Mouse (Mus musculus): ENCODE measurements around the gene Adra1d. TPM values are rescaled to one million over a fixed set of nuclear protein-coding genes. Genes with fewer than 3 reads are reported as not detected.

Adra1d gene
- polyA plus RNA-seq, 2 experiments = 0.63 to 1.0 TPM

DNA sequence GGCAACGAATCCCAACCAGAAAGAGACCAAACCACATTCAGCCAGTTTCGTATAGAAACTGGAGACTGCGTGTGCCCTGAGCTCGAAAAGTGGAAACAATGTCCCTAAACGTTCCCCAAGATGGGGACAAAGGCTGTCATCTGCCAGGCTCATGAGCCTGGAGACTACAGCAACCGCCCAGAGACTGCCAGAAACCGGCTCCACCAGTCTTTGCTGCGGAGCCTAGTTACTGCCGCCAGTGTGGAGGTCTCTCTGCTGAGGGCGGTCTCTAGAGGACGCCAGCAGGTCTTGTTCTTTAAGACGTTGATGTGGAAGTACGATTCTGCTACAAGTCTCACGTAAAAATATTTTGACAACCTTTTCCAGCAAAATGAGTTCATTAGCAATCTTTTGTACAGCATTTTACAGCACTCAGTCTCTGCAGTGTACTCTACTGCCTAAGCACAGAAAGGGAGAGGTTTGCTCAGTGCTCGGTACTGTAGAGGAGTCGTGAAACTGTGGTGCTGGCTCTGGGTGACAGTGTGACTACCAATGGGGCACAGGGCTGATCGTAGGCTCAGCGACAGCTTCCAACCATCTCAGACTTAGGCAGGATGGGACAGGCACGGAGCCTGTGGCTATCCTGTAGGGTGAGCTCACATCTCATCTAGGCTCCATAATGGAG is 15.2 kb downstream of the Adra1d start:
- Histone ChIP-seq H3K4me3 (replicated peaks; ENCODE audit: low read length) (peak overlapping the region; percentile 45; the same call in 1 of the 2 replicates), H3K4me1 (ENCODE audit: control insufficient read depth, insufficient read depth, low read length) (peaks cover 6% of the 10 kb centered on the region; the same call in 1 of the 2 replicates), H3K9me3 (ENCODE audit: control insufficient read depth, low read length) (no peaks in the 10 kb centered on the region), H3K27me3 (ENCODE audit: control insufficient read depth, insufficient read depth, low read length) (peaks cover 33% of the 10 kb centered on the region), H3K9ac (ENCODE audit: low read depth, low read length, severe bottlenecking) (no peak overlapping the region), H3K4me2 (replicated peaks; ENCODE audit: low read depth, low read length, severe bottlenecking) (peak overlapping the region; percentile 74; the same call in 1 of the 2 replicates), H3K27ac (replicated peaks; ENCODE audit: low read depth, low read length) (no peak overlapping the region), H3K36me3 (ENCODE audit: control insufficient read depth, insufficient read depth, low read length) (no peaks in the 10 kb centered on the region)
- ATAC-seq (ENCODE audit: low FRiP score, low read depth) (no peak), DNase-seq (ENCODE audit: low spot score) (peak; percentile 50)
- 9% methylated on average over 19 of the region's 19 CpGs for WGBS
- TF ChIP-seq POLR2A (IDR thresholded peaks at IDR 0.05; ENCODE audit: borderline replicate concordance, extremely low read depth, insufficient read depth, insufficient read length) = no peak

DNA sequence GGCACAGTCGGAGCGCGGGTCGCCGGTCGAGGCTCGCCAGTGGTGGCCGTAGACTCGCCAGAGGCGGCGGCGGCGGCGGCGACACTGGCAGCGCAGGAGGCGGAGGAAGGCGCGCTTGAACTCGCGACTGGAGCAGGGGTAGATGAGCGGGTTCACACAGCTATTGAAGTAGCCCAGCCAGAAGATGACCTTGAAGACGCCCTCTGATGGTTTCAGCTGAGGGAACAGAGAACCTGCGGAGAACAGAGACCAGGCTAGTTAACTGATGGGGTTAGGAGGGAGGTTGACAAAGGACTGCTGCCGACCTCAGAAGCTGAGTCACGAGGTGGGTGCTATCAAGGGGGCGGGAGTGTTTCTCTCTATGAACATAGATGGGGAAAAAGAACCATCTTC is 15.8 kb downstream of the Adra1d start:
- peak overlapping the region; percentile 45 for H3K4me3 ChIP-seq (replicated peaks; ENCODE audit: low read length)
- peak overlapping the region; percentile 74 for H3K4me2 ChIP-seq (replicated peaks; ENCODE audit: low read depth, low read length, severe bottlenecking)
- H3K9ac ChIP-seq (ENCODE audit: low read depth, low read length, severe bottlenecking) = peak overlapping the region; percentile 48
- DNase-seq (ENCODE audit: low spot score) = no peak
- no peak for TF ChIP-seq POLR2A (IDR thresholded peaks at IDR 0.05; ENCODE audit: borderline replicate concordance, extremely low read depth, insufficient read depth, insufficient read length)
- no peaks in the 10 kb centered on the region for H3K9me3 ChIP-seq (ENCODE audit: control insufficient read depth, low read length)
- peaks cover 6% of the 10 kb centered on the region; the same call in 1 of the 2 replicates for H3K4me1 ChIP-seq (ENCODE audit: control insufficient read depth, insufficient read depth, low read length)
- H3K36me3 ChIP-seq (ENCODE audit: control insufficient read depth, insufficient read depth, low read length) = no peaks in the 10 kb centered on the region
- ATAC-seq (ENCODE audit: low FRiP score, low read depth) = no peak
- H3K27me3 ChIP-seq (ENCODE audit: control insufficient read depth, insufficient read depth, low read length) = peaks cover 33% of the 10 kb centered on the region
- no peak overlapping the region for H3K27ac ChIP-seq (replicated peaks; ENCODE audit: low read depth, low read length)
- 1% methylated on average over 27 of the region's 27 CpGs for WGBS

DNA sequence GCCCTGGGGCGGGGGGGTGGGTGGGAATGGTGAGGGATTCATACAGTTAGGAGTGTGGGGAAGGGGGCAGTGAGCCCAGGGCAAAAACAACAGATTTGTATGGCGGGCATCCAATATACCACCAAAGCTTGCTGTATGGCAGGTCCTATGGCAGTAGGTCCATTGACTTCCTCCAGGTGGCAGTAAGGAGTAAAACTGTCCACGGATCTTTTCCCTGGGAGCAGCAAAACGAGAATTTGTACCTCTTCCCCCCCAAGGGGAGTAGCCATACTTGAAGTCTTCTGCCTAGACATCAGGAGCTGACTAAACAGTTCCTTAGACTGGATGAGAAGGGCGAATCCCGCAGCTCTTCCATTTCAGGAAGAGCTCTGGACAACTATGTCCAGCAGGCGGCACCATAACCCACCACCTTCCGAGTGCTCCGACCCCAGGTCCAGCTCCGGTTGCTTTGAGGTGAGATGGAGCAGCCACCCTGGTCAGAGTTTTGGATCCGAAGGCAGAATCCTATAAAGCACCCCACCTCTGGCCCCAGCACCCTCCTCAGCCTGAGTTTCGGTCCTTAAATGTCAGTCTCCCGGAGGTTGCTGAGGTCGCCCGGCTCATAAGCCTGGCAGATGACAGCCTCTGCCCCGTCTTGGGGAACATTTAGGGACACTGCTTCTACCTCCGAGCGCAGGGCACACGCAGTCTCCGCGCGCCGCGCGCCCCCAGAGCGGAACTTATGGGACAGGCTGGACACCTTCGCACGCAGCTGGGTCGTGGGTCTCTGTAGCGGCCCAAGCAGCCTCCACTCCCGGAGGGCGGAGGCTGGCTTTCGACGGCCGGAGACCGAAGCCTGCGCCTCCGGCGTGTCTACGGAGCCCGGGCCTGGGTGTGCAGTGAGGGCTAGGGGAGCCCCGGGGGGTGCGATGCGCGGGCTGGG is 16.4 kb downstream of the Adra1d start:
- Histone ChIP-seq H3K4me2 (replicated peaks; ENCODE audit: low read depth, low read length, severe bottlenecking) (peak overlapping the region; percentile 74), H3K36me3 (ENCODE audit: control insufficient read depth, insufficient read depth, low read length) (no peaks in the 10 kb centered on the region), H3K9ac (ENCODE audit: low read depth, low read length, severe bottlenecking) (peak overlapping the region; percentile 48), H3K9me3 (ENCODE audit: control insufficient read depth, low read length) (no peaks in the 10 kb centered on the region), H3K4me1 (ENCODE audit: control insufficient read depth, insufficient read depth, low read length) (peaks cover 6% of the 10 kb centered on the region; the same call in 1 of the 2 replicates), H3K27me3 (ENCODE audit: control insufficient read depth, insufficient read depth, low read length) (peaks cover 33% of the 10 kb centered on the region), H3K27ac (replicated peaks; ENCODE audit: low read depth, low read length) (no peak overlapping the region), H3K4me3 (replicated peaks; ENCODE audit: low read length) (peak overlapping the region; percentile 45)
- DNase-seq (ENCODE audit: low spot score) = peak; percentile 59
- no peak for TF ChIP-seq POLR2A (IDR thresholded peaks at IDR 0.05; ENCODE audit: borderline replicate concordance, extremely low read depth, insufficient read depth, insufficient read length)
- WGBS = 2% methylated on average over 35 of the region's 45 CpGs
- ATAC-seq (ENCODE audit: low FRiP score, low read depth) = peak; percentile 38; the same call in 1 of the 2 replicates

DNA sequence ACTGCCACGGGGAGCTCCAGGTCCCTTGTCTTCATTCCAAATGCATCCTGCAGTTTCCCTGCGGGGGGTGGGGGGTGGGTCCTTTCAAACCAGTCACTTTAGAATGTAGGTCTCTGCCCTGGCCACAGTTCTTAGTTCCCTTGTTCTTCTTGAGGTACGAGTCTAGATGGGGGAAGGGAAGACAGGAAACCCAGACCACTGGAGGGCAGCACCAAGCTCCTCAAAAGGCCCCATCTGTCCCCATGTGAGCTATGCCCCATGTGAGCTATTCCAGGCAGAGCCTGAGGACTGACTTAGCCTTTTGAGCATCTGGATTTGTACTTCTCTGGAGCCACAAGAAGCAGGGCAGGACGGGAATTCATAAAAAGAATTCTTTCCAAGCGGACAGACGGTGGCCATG is 19.6 kb downstream of the Adra1d start:
- Histone ChIP-seq H3K9ac (ENCODE audit: low read depth, low read length, severe bottlenecking) (no peak overlapping the region), H3K4me2 (replicated peaks; ENCODE audit: low read depth, low read length, severe bottlenecking) (no peak overlapping the region), H3K27me3 (ENCODE audit: control insufficient read depth, insufficient read depth, low read length) (peaks cover 21% of the 10 kb centered on the region), H3K27ac (replicated peaks; ENCODE audit: low read depth, low read length) (no peak overlapping the region), H3K36me3 (ENCODE audit: control insufficient read depth, insufficient read depth, low read length) (no peaks in the 10 kb centered on the region), H3K4me3 (replicated peaks; ENCODE audit: low read length) (no peak overlapping the region), H3K9me3 (ENCODE audit: control insufficient read depth, low read length) (no peaks in the 10 kb centered on the region), H3K4me1 (ENCODE audit: control insufficient read depth, insufficient read depth, low read length) (peaks cover 6% of the 10 kb centered on the region; the same call in 1 of the 2 replicates)
- ATAC-seq (ENCODE audit: low FRiP score, low read depth) (no peak), DNase-seq (ENCODE audit: low spot score) (no peak)
- no peak for TF ChIP-seq POLR2A (IDR thresholded peaks at IDR 0.05; ENCODE audit: borderline replicate concordance, extremely low read depth, insufficient read depth, insufficient read length)
- WGBS = 29% methylated on average over 6 of the region's 6 CpGs

GRCm38 (mm10) chr2:131541686-131542085 is 20.4 kb downstream of the Adra1d start:
- Histone ChIP-seq H3K4me3 (replicated peaks; ENCODE audit: low read length) (no peak overlapping the region), H3K9me3 (ENCODE audit: control insufficient read depth, low read length) (no peaks in the 10 kb centered on the region), H3K27ac (replicated peaks; ENCODE audit: low read depth, low read length) (no peak overlapping the region), H3K36me3 (ENCODE audit: control insufficient read depth, insufficient read depth, low read length) (no peaks in the 10 kb centered on the region), H3K4me1 (ENCODE audit: control insufficient read depth, insufficient read depth, low read length) (peaks cover 6% of the 10 kb centered on the region; the same call in 1 of the 2 replicates), H3K9ac (ENCODE audit: low read depth, low read length, severe bottlenecking) (no peak overlapping the region), H3K27me3 (ENCODE audit: control insufficient read depth, insufficient read depth, low read length) (peaks cover 12% of the 10 kb centered on the region; the same call in 1 of the 2 replicates), H3K4me2 (replicated peaks; ENCODE audit: low read depth, low read length, severe bottlenecking) (no peak overlapping the region)
- no peak for DNase-seq (ENCODE audit: low spot score)
- TF ChIP-seq POLR2A (IDR thresholded peaks at IDR 0.05; ENCODE audit: borderline replicate concordance, extremely low read depth, insufficient read depth, insufficient read length) = no peak
- no peak for ATAC-seq (ENCODE audit: low FRiP score, low read depth)
- 84% methylated on average over 4 of the region's 4 CpGs for WGBS
